Mouse (Mus musculus): ENCODE data around the gene Gm20765. TPM values are rescaled to one million over a fixed set of nuclear protein-coding genes. Genes with fewer than 3 reads are reported as not detected.

Gm20765 gene
- total RNA-seq (2023), result not detected

GRCm38 (mm10) chr10:104185233-104185632, at the start of gene Gm20765:
Gene Gm20765 (plus strand): TSS chr10:104185533.

GRCm38 (mm10) chr10:104142687-104143086, 42.6 kb upstream of the Gm20765 start, which contains the start of gene Gm21293:
Gene Gm21293 (plus strand): TSS chr10:104142987.

DNA sequence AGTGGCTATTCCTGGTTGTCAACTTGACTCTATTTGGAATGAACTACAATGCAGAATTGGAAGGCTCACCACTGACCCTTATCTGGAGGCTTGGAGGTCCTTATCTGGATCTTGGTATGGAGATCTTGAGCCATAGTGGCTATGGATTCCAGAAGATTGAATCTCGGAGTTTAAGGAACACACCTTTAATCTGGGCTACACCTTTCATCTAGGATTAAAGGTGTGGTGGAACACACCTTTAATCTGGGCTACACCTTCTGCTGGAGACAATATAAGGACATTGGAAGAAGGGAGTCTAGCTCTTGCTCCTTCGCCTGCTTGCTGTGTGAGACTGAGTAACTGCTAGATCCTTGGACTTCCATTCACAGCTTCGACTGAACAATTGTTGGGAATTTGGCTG, 34.1 kb upstream of the Gm20765 start, which contains the start of gene Gm6763:
TSS of gene Gm6763 (plus strand) at position 301 of the 400 bp plus-strand sequence.

DNA sequence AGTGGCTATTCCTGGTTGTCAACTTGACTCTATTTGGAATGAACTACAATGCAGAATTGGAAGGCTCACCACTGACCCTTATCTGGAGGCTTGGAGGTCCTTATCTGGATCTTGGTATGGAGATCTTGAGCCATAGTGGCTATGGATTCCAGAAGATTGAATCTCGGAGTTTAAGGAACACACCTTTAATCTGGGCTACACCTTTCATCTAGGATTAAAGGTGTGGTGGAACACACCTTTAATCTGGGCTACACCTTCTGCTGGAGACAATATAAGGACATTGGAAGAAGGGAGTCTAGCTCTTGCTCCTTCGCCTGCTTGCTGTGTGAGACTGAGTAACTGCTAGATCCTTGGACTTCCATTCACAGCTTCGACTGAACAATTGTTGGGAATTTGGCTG, 25.6 kb upstream of the Gm20765 start, which contains the start of gene Gm8764:
TSS of gene Gm8764 (plus strand) at position 301 of the 400 bp plus-strand sequence.

DNA sequence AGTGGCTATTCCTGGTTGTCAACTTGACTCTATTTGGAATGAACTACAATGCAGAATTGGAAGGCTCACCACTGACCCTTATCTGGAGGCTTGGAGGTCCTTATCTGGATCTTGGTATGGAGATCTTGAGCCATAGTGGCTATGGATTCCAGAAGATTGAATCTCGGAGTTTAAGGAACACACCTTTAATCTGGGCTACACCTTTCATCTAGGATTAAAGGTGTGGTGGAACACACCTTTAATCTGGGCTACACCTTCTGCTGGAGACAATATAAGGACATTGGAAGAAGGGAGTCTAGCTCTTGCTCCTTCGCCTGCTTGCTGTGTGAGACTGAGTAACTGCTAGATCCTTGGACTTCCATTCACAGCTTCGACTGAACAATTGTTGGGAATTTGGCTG, 17.1 kb upstream of the Gm20765 start, which contains the start of gene Gm21304:
TSS of gene Gm21304 (plus strand) at position 301 of the 400 bp plus-strand sequence.

GRCm38 (mm10) chr10:104176724-104177123, 8.6 kb upstream of the Gm20765 start, which contains the start of gene Gm21312:
Gene Gm21312 (plus strand): TSS chr10:104177024.

DNA sequence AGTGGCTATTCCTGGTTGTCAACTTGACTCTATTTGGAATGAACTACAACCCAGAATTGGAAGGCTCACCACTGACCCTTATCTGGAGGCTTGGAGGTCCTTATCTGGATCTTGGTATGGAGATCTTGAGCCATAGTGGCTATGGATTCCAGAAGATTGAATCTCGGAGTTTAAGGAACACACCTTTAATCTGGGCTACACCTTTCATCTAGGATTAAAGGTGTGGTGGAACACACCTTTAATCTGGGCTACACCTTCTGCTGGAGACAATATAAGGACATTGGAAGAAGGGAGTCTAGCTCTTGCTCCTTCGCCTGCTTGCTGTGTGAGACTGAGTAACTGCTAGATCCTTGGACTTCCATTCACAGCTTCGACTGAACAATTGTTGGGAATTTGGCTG, 8.4 kb downstream of the Gm20765 start, which contains the start of gene Gm4340:
TSS of gene Gm4340 (plus strand) at position 301 of the 400 bp plus-strand sequence.

Other genes with a start within 250 kb of the Gm20765 start
- not detected for gene Gm21293, start 42.5 kb upstream of the Gm20765 start, total RNA-seq (2023)
- gene Gm6763, start 34.0 kb upstream of the Gm20765 start, total RNA-seq (2023), result not detected
- not detected for gene Gm8764, start 25.5 kb upstream of the Gm20765 start, total RNA-seq (2023)
- not detected for gene Gm21304, start 17.0 kb upstream of the Gm20765 start, total RNA-seq (2023)
- not detected for gene Gm21312, start 8.5 kb upstream of the Gm20765 start, total RNA-seq (2023)
- gene Gm4340, start 8.5 kb downstream of the Gm20765 start, total RNA-seq (2023), result not detected